Mouse (Mus musculus) megakaryocyte progenitor cell, adult 5-6 weeks (primary cell): Measurements from ENCODE around the gene Ago1. TPM values are rescaled to one million over a fixed set of nuclear protein-coding genes. Genes with fewer than 3 reads are reported as not detected.

ENCODE experiments used
- ATAC-seq: replicated peaks from 2 replicates; pipeline ENCODE4 v1.8.0; 2016; ENCODE audit warnings: mild to moderate bottlenecking, moderate TSS enrichment, inconsistent platforms; ENCODE audit not compliant: poor library complexity
- total RNA-seq, 2 experiments: library from RNA; stranded (forward) in 1 of 2; stranded (reverse) in 1 of 2; fragments of 157-497, 149-512 nt in 1 of 2; fragments of 200-1000 nt in 1 of 2; gene quantifications; 2 replicates each; pipeline versions ENCODE4 v1.2.3 to v1.2.4; 2015 to 2017

Ago1 gene
- 14.8 and 20.4 TPM in 2 replicates for total RNA-seq (2015)
- 16.0 and 19.6 TPM in 2 replicates for total RNA-seq (2017)

DNA sequence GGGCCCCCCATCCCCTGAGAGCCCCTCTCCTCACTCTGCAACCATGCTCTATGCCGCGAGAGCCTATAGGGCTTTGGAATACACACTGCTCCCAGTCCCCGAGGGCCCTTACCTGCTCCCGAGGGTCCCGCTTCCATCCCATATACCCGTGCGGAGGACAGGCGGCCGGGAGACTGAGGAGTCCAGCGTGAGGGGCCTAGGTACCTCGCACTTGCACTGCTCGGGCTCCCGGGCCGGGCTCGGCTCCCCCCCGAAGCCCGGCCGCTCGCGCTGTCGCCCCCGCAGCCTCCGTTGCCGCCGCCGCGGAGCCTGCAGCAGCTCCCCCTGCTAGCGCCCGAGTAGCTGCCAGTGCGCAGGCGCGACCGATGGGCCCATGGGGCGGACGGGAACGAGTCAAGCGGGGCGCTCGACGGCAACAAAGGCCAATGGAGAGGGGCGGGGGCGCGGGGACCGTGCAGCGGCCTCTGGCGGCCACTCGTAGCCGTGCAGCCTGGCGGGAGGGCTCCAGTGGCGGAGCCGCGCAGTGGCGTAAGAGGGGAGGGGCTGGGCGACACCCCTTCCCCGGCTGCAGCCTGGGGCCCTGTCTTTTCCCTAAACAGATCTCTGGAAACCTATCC, at the start of gene Ago1:
Ago1 (minus strand) TSS at position 299 of the 617 bp plus-strand sequence.
- ATAC-seq, result peak; percentile 86

DNA sequence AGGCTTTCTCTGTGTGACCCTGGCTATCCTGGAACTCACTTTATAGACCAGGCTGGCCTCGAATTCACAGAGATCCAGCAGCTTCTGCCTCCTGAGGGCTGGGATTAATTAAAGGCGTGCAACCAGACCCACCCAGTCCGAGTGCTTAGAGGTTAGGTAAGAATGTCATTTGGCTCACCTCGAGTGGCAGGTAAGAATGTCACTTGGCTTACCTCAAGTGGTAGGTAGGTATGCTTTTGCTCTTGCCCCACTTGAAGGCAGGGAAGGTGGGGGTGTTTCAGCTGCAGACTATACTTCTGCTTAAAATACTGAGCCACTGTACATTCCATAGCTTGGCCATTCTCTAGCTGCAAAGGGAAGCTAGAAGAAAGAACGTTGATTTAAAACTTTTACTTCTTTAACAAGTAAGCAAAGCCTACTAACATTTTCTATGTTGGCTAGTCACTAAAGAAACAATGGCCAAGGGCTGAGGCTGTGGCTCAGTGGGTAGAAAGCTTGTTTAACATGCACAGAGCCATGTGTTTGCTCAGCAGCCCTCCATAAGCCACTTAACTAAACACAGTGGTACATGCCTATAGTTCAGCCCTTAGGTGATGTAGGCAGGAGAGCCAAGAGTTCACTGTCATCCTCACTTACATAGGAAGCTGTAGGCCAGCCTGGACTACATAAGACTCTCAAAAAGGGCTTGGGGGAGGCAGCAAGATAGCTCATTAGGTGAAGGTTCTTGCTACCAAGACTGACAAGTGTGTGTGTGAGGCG, 44.1 kb upstream of the Ago1 start:
- no peak for ATAC-seq

DNA sequence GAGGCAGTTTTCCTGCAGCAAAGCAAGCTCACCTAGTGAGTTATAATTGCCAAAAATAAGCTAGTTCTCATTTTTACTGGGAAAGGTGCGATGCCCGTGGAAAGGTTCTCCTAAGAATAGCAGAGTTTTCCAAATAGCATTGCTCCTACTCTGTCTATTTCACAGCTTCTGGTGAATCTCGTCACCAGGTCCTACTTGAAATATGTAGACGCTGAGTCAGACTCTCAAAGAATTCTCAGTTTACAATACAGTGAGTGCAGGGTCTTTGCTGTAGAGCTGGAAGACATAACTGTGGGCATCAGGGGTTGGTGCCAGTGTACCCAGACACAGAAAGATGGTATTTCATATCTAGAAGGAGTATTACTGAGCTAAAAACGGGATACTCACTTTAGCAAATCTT, 42.6 kb upstream of the Ago1 start:
- no peak for ATAC-seq

DNA sequence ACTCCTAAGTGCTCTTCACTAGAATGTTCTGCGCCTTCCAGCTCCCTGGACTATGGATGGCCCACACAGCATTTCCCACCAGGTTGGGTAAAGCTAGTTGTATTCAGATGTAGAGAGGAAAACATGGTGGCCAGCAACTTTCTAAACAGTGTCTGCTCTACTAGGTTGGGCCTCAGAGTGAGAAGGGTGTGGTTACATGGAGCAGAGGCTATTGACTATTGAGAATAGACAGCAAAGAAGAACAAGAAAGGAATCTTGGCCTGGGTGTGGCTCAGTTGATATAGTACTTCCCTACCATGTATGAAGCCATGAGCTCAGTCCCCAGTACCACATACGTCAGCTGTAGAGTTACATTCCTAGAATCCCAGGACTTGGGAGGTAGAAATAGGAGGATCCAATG, 40.7 kb upstream of the Ago1 start:
- no peak for ATAC-seq

DNA sequence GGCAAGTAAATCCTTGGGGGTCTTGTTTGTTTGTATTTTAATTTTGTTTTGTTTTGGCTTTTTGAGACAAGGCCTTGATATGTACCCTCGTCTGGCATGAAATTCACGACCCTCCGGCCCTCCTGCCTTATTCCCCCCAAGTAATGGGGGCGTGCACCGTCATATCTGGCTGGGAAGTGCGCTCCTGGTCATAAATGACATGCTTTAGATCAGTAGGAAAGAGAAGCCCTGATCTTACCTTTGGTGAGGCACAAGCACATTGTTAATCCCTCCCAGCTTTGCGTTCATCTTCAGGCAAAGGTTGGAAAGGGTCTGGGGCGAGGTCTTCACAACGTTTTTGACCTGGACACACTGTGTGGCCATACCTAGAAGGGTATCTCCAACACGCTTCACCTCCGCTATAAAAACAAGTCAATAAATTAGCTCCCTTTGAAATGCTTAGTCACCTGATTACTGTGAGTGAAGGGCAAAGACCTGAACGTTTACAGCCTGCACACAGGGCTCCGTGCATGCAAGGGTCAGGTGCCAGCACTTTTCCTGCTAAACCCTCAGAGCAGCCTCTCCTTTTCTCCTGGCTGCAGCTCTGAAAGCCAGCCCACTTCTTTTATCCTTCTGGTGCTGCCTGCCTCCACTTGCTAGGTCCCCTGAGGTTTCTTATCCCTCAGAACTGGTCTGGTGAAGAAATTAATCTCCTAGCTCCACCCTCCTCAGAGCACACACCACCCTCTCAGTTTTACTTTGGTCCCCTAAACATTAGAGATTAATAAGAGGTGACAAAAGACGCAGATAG, 39.9 kb upstream of the Ago1 start:
- ATAC-seq, result peak; percentile 86

DNA sequence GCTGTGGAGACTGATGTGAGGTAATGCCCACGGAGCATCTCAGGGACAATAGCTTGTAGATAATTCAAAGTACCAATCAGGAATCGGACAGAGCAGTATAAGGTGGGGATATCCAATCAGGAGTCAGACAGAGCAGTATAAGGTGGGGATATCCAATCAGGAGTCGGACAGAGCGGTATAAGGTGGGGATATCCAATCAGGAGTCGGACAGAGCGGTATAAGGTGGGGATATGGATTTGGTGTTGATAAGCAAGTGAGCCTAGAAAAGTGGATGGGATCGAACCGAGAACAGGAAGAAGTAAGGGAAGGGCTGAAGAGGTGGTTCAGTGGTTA, 34.6 kb upstream of the Ago1 start:
- 0 out of 2 replicates have a peak, but pooled peaks have one; percentile 15 for ATAC-seq

DNA sequence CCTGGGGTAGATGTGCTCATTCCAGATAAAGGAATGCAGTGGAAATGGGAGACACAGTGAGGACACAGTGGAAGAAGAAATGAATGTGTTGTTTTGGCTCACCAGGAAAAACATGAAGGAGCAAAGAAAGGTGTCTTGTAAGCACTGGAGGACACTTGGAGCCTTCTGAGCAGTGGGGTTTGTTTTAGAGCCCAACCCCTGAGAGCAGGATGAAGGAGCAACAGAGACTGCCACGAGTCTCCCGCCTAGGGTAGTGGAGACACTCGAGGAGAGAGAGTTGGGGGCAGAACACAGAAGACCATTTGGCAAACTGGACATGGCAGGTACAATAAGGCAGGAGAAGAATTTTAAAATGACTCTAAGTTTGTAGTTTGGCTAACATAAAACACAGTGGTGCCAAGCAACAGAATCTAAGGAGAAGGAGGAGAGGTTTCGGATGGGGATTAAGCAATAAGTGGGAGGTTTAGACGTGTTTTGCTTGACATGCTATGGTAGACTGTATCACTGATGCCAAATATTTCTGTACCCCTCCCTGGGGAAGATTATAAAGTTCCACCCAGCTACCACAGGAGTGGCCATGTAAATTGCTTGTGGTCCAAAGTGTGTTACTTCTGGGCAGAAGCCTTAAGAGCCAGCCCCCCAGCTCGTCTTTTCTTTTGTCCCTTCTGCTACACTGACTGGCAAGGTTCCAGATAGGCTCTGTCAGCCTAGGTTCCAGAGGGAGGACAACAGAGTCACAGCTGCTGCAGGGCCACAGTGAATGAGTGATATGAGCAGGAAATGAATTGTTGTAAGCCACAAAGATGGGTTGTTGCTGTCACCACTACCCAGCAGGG, 34.0 kb upstream of the Ago1 start:
- peak; percentile 23; the same call in 1 of the 2 replicates for ATAC-seq

DNA sequence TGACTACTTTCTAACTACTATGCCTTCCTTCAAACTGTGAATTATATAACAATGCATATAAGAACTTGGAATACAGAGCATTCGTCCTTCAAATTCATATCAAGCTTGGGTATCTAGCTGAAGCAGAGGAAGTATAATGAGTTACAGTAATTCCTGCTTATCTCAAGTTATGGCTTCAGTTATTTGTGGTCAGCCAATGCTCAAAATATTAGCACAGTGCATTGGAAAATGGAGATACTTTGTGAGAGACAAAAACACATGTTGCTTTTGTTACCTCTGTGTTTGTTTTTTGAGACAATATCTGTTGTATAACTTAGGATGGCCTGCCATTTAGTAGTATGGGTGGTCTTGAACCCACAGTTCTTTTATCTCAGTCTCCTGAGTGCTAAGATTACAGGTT, 30.2 kb upstream of the Ago1 start:
- peak; percentile 46 for ATAC-seq

DNA sequence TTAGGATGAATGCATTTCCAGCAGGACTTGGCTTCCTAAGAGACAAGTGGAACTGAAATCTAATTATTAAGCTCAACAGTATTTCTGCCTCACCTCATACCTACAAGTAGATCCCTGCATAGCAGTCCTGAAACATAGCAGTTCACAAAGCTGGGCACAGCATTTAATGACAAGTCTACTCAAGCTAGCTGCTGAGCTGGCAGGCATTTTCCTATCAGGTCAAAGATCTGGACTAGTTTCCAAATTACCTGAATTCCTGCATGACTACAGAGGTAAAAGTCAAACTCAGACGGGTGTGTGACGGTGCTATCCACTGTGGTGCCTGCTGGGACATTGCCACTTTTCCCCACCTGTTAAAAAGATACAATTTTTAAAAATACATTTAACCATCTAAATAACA, 28.6 kb upstream of the Ago1 start:
- ATAC-seq, result no peak

DNA sequence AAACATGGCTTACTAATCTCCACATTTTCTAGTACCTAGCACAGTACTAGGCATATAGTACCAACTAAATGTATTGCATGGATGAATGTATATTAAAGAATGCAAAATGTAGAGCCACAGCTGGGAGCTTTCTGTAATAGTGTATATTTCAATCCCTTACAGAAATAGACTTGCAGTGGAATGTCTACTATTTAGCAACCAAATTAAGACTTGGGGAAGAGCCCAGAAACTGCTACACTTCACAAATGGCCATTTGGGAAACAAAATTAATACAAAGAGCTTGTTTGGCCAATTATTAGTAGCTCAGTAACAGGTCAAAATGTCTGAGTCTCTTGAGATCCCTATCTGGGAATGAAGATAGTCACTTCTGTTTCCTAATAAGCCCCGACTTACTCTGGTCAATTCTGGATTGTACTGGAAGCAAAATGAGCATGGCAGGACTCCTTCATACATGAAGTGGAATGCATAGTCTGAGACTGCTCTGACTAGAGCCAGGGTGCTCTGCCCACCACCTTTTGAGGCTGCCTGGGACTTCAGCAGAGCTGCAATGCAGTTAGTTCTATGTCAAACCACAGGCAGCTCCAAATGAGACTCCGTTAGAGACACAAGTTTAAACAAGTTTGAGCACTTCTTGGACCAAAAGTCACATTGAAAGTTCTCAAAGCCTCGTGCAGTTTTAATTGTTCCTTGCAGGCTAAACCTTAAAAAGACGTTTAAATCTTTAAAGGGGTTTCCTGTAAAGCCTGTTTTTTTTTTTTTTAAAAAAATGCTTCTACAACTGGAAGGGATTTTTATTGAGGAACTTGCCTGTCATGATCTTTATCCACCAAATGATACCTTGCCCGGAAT, 27.8 kb upstream of the Ago1 start:
- no peak for ATAC-seq

DNA sequence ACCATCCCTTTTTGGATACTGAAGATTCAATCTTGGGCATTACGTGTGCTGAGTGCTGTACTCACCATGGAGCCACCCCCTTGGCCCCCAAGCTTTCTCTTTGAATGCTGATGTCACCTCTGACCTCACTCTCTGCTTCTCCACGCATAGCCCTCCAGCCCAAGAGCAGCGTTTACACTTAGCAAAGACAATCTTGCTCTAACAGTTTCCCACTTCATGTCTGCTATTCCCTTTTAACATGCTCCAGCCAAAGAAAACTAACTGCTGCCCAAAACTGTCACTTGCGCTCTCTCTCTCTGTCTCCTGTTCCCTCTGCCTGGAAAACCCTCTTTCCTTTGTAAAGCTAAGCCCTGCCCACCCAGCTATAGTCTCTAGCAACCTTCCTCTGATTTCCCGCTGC, 27.1 kb upstream of the Ago1 start:
- no peak for ATAC-seq

DNA sequence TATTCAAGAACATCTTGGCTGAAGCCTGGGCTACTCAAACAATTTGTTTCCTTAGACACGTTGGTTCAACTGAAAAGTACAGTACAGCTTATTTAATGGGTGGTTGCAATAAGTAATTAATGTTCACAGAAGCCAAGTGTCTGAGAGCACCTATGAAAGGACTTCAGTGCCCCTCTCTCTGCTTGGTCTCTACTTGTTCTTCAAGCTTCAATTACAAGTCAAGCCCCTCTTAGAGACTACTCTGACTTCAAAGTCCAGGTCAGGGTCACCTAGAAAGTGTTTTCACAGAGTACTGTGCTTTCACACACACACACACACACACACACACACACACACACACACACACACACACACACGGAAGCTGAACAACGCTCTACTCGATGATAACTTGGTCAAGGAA, 25.0 kb upstream of the Ago1 start:
- no peak for ATAC-seq

DNA sequence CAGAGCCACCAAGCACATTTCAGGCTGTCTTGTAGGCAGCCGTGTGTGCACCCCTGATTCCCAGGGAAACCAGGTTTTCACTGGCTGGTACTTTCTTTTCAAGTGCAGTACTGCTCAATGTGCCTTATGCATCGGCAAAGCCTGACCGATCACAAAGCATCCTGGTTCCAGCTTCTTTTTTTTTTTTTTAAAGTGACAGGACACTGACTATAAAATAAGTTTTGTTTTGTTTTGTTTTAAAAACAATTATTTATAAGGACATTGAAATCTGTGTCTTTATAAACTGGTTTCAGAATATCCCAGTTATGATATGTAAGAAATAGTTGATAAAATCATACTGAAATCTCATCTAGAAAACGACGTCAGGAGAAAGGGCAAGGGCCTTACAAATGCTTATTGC, 23.6 kb upstream of the Ago1 start:
- ATAC-seq, result no peak

DNA sequence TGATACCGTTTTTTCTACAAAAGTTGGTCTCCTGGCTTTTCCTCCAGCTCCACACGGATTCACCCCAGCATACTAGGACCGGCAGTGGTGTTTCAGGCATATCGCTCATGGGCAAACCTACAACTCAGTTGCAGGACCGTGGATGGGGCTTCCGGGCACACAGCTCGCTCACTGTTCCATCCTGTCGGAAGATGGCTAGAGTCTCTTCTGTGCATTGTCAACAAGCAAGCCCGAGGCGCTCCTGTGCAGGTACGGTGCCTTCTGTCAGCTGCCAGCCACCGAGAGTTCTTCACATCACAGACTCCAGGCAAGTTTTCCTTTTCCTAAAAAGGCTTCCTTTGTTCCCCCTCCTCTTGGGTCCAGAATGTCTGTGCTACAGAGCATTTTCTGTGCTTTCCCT, 22.3 kb upstream of the Ago1 start:
- no peak for ATAC-seq

DNA sequence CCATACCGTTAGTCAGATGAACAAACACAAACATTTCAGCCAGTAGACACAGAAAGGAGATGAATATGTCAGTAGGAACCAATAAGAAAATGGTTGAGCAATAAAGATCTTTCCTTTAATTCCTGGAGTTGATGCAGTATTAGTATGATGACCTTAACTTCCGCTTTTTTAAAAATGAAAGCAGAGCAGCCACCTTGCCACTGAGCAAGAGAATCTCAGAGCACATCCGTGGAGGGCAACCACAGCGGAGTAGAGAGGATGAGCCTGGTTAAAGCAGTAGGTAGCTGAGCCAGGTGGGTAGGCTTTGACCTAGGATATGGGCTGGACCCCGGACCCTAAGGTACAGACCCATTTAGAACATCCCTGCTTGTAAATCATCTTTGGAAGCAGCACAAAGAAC, 21.4 kb upstream of the Ago1 start:
- peak; percentile 86 for ATAC-seq

DNA sequence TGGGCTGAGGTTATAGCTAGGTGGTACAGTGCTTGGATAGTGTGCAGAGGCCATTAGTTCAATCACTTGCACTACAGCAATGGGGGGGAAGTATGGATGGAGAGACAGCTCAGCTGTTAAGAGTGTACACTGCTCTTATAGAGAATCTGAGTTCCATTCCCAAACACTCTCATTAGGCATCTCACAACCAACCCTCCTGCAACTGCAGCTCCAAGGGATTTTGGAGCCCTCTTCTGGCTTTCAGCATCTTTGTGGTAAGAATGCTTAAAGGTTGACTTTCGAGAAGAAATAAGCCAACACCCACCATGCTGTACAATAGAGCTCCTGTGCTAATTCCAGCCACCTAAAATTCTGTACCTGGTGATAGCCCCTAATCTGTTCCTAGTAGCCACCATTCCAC, 17.8 kb upstream of the Ago1 start:
- no peak for ATAC-seq

DNA sequence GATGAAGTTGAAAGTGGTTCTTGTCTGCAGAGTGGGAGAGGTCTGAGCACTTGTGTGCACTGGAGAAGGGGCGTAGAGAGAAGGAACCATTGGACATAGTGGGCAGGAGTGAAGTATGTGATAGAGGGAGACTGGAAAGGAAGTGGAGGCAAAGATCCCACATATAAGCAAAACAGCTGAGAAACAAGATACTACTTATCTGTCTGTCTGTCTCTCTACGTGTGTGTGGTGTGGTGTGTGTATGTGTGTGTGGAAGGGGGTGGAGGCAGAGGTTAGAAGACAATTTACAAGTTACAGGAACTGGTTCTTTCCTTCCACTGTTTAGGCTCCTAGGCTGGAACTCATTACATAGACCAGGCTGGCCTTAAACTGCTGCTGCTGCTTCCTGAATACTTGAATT, 16.7 kb upstream of the Ago1 start:
- peak; percentile 23 for ATAC-seq

DNA sequence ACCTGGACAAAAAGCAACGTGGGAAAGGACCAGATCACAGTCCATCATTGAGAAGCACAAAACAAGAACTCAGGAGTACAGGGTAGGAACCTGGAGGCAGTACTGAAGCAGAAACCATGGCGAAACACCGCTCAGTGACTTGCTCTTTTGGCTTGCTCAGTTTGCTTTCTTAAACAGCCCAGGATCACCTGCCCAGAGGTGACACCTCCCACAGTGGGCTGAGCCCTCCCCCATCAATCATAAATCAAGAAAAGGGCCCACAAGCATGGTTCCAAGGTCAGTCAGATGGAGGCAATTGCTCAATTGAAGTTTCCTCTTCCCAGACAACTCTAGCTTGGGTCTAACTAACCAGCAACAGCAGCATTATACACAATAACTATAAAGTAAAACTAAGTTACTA, 15.5 kb upstream of the Ago1 start:
- ATAC-seq, result no peak

DNA sequence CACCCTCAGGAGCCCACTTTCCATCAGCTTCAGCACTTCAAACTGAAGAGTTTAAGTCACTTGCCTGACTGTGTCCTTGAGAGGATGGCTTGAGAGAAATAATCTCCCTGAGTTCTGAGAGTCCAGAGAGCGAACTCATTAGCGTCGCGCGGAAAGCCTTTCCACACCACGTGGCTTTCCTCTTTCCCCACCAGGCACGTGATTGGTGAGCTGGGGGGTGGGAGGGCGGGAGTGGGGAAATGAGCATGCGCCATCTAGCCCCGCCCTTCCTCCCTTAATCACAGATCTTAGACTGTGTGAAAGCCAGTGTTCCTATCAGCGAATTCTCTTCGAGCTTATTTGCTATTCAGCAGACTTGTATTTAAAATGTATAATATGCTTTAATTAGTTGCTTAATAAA, 14.6 kb upstream of the Ago1 start:
- ATAC-seq, result no peak

DNA sequence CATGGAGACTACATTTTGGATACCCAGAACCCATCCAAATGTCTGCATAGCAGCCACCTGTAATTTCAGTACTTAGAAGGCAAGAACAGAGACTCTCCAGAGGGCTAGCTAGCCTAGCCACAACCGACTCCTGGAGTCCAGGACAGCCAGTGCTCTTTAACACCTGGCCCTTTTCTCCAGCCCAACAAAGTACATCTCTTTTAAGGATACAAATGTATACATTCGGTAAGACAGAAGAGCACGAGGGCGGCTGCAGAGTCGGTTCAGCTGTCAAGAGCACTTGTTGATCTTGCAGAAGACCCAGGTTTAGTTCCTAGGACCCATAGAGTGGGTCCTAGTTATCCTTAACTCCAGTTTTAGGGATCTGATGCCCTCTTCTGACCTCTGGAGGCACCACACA, 13.1 kb upstream of the Ago1 start:
- ATAC-seq, result no peak
